Mouse (Mus musculus): ENCODE measurements around the gene Tpcn2. TPM values are rescaled to one million over a fixed set of nuclear protein-coding genes. Genes with fewer than 3 reads are reported as not detected.

The Tpcn2 gene
- polyA plus RNA-seq, 1 experiment from 2014 or later = 2.4 TPM

DNA sequence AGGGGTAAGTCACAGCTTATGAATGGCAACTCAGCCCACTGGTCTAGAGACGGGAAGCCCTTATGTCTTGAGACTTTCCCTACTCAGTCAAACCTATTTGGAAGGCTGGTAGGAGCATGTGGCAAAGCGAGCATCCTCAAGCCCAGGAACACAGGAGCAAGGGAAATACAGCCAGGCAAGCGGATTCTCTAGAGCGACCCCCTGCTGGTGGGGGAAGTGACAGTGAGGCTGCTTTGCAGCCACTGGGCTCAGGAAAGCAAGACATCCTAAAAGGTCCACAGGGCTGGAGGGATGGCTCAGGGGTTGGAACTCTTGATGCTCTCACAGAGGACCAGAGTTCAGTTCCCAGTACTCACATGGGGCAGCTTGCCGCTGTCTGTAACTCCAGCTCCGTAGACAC lies 87.5 kb downstream of the Tpcn2 start:
- ATAC-seq (replicated peaks; ENCODE audit: low FRiP score) = no peak
- Histone ChIP-seq H3K4me2 (ENCODE audit: low read depth, low read length, severe bottlenecking) (no peak overlapping the region), H3K36me3 (ENCODE audit: control insufficient read depth, insufficient read depth, low read length) (no peaks in the 10 kb centered on the region), H3K9me3 (ENCODE audit: control insufficient read depth, low read length) (peaks cover 3% of the 10 kb centered on the region; the same call in 1 of the 2 replicates), H3K9ac (ENCODE audit: low read length) (no peak overlapping the region), H3K27ac (ENCODE audit: low read depth, low read length) (no peak overlapping the region), H3K4me1 (replicated peaks; ENCODE audit: control insufficient read depth, insufficient read depth, low read length) (peaks cover 2% of the 10 kb centered on the region; the same call in 1 of the 2 replicates), H3K4me3 (ENCODE audit: low read depth, low read length) (no peak overlapping the region), H3K27me3 (ENCODE audit: control insufficient read depth, insufficient read depth, low read length) (no peaks in the 10 kb centered on the region)
- no peak for DNase-seq (ENCODE audit: low spot score)
- 79% methylated on average over 6 of the region's 6 CpGs for WGBS

GRCm38 (mm10) chr7:145195186-145195927 lies 88.5 kb downstream of the Tpcn2 start:
- Histone ChIP-seq H3K4me1 (replicated peaks; ENCODE audit: control insufficient read depth, insufficient read depth, low read length) (peaks cover 2% of the 10 kb centered on the region; the same call in 1 of the 2 replicates), H3K4me2 (ENCODE audit: low read depth, low read length, severe bottlenecking) (no peak overlapping the region), H3K9ac (ENCODE audit: low read length) (no peak overlapping the region), H3K27me3 (ENCODE audit: control insufficient read depth, insufficient read depth, low read length) (no peaks in the 10 kb centered on the region), H3K27ac (ENCODE audit: low read depth, low read length) (no peak overlapping the region), H3K4me3 (ENCODE audit: low read depth, low read length) (no peak overlapping the region), H3K9me3 (ENCODE audit: control insufficient read depth, low read length) (no peaks in the 10 kb centered on the region), H3K36me3 (ENCODE audit: control insufficient read depth, insufficient read depth, low read length) (no peaks in the 10 kb centered on the region)
- ATAC-seq (replicated peaks; ENCODE audit: low FRiP score) (no peak), DNase-seq (ENCODE audit: low spot score) (no peak)
- WGBS = 70% methylated on average over 5 of the region's 5 CpGs

- Histone ChIP-seq H3K4me1 (replicated peaks; ENCODE audit: control insufficient read depth, insufficient read depth, low read length) (peaks cover 2% of the 10 kb centered on the region; the same call in 1 of the 2 replicates), H3K36me3 (ENCODE audit: control insufficient read depth, insufficient read depth, low read length) (no peaks in the 10 kb centered on the region), H3K27ac (ENCODE audit: low read depth, low read length) (no peak overlapping the region), H3K27me3 (ENCODE audit: control insufficient read depth, insufficient read depth, low read length) (no peaks in the 10 kb centered on the region), H3K4me3 (ENCODE audit: low read depth, low read length) (no peak overlapping the region), H3K9me3 (ENCODE audit: control insufficient read depth, low read length) (no peaks in the 10 kb centered on the region), H3K4me2 (ENCODE audit: low read depth, low read length, severe bottlenecking) (no peak overlapping the region), H3K9ac (ENCODE audit: low read length) (no peak overlapping the region)
- ATAC-seq (replicated peaks; ENCODE audit: low FRiP score) (no peak), DNase-seq (ENCODE audit: low spot score) (no peak)
- WGBS = 77% methylated on average over 3 of the region's 3 CpGs
Measured at GRCm38 (mm10) chr7:145194455-145195161, 89.2 kb downstream of the Tpcn2 start.

GRCm38 (mm10) chr7:145192836-145193235 lies 91.0 kb downstream of the Tpcn2 start:
- H3K4me3 ChIP-seq (ENCODE audit: low read depth, low read length) = no peak overlapping the region
- WGBS = 76% methylated on average over 6 of the region's 6 CpGs
- H3K27me3 ChIP-seq (ENCODE audit: control insufficient read depth, insufficient read depth, low read length) = no peaks in the 10 kb centered on the region
- no peak overlapping the region for H3K4me2 ChIP-seq (ENCODE audit: low read depth, low read length, severe bottlenecking)
- no peaks in the 10 kb centered on the region for H3K36me3 ChIP-seq (ENCODE audit: control insufficient read depth, insufficient read depth, low read length)
- no peaks in the 10 kb centered on the region; the same call in 1 of the 2 replicates for H3K4me1 ChIP-seq (replicated peaks; ENCODE audit: control insufficient read depth, insufficient read depth, low read length)
- H3K27ac ChIP-seq (ENCODE audit: low read depth, low read length) = no peak overlapping the region
- DNase-seq (ENCODE audit: low spot score) (no peak), ATAC-seq (replicated peaks; ENCODE audit: low FRiP score) (no peak)
- no peak overlapping the region for H3K9ac ChIP-seq (ENCODE audit: low read length)
- H3K9me3 ChIP-seq (ENCODE audit: control insufficient read depth, low read length) = no peaks in the 10 kb centered on the region

GRCm38 (mm10) chr7:145190520-145190919 lies 93.3 kb downstream of the Tpcn2 start:
- DNase-seq (ENCODE audit: low spot score) (no peak), ATAC-seq (replicated peaks; ENCODE audit: low FRiP score) (no peak)
- no peak overlapping the region for H3K27ac ChIP-seq (ENCODE audit: low read depth, low read length)
- no peak overlapping the region for H3K4me3 ChIP-seq (ENCODE audit: low read depth, low read length)
- H3K9me3 ChIP-seq (ENCODE audit: control insufficient read depth, low read length) = no peaks in the 10 kb centered on the region
- no peaks in the 10 kb centered on the region for H3K36me3 ChIP-seq (ENCODE audit: control insufficient read depth, insufficient read depth, low read length)
- no peak overlapping the region for H3K9ac ChIP-seq (ENCODE audit: low read length)
- no peaks in the 10 kb centered on the region for H3K4me1 ChIP-seq (replicated peaks; ENCODE audit: control insufficient read depth, insufficient read depth, low read length)
- H3K27me3 ChIP-seq (ENCODE audit: control insufficient read depth, insufficient read depth, low read length) = no peaks in the 10 kb centered on the region
- no peak overlapping the region for H3K4me2 ChIP-seq (ENCODE audit: low read depth, low read length, severe bottlenecking)

- H3K4me1 ChIP-seq (replicated peaks; ENCODE audit: control insufficient read depth, insufficient read depth, low read length) = no peaks in the 10 kb centered on the region
- no peak overlapping the region for H3K9ac ChIP-seq (ENCODE audit: low read length)
- WGBS = 60% methylated on average over 8 of the region's 8 CpGs
- no peaks in the 10 kb centered on the region for H3K9me3 ChIP-seq (ENCODE audit: control insufficient read depth, low read length)
- ATAC-seq (replicated peaks; ENCODE audit: low FRiP score) (no peak), DNase-seq (ENCODE audit: low spot score) (no peak)
- H3K36me3 ChIP-seq (ENCODE audit: control insufficient read depth, insufficient read depth, low read length) = no peaks in the 10 kb centered on the region
- H3K4me3 ChIP-seq (ENCODE audit: low read depth, low read length) = no peak overlapping the region
- H3K27ac ChIP-seq (ENCODE audit: low read depth, low read length) = no peak overlapping the region
- no peaks in the 10 kb centered on the region for H3K27me3 ChIP-seq (ENCODE audit: control insufficient read depth, insufficient read depth, low read length)
- H3K4me2 ChIP-seq (ENCODE audit: low read depth, low read length, severe bottlenecking) = no peak overlapping the region
Measured at GRCm38 (mm10) chr7:145189342-145189741, 94.5 kb downstream of the Tpcn2 start.

DNA sequence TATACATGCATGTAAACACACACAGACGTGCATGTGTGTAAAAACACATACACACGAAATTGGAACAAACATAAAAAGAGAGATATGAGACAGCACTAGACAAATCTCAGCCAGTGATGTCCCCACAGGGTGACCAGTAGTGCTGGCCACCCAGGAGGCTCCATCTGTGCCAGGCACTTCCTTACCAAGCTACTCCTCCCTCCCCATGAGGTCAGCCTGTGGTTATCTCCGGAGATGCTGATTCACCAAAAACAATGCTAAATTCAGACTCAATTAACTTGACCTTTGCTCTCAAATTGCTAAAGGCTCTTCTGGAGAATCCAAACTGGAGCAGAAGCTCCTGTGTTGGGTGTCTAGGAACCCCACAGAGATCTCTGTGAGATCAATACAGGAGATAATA lies 96.0 kb downstream of the Tpcn2 start:
- Histone ChIP-seq H3K9ac (ENCODE audit: low read length) (no peak overlapping the region), H3K27ac (ENCODE audit: low read depth, low read length) (no peak overlapping the region), H3K4me1 (replicated peaks; ENCODE audit: control insufficient read depth, insufficient read depth, low read length) (no peaks in the 10 kb centered on the region), H3K4me3 (ENCODE audit: low read depth, low read length) (no peak overlapping the region), H3K9me3 (ENCODE audit: control insufficient read depth, low read length) (no peaks in the 10 kb centered on the region), H3K36me3 (ENCODE audit: control insufficient read depth, insufficient read depth, low read length) (no peaks in the 10 kb centered on the region), H3K27me3 (ENCODE audit: control insufficient read depth, insufficient read depth, low read length) (no peaks in the 10 kb centered on the region), H3K4me2 (ENCODE audit: low read depth, low read length, severe bottlenecking) (no peak overlapping the region)
- 76% methylated on average over 3 of the region's 3 CpGs for WGBS
- ATAC-seq (replicated peaks; ENCODE audit: low FRiP score) (no peak), DNase-seq (ENCODE audit: low spot score) (no peak)

- 71% methylated on average over 4 of the region's 4 CpGs for WGBS
- no peak overlapping the region for H3K27ac ChIP-seq (ENCODE audit: low read depth, low read length)
Measured at GRCm38 (mm10) chr7:145182388-145182787, 101.4 kb downstream of the Tpcn2 start.

More at GRCm38 (mm10) chr7:145182388-145182787, 101.4 kb downstream of the Tpcn2 start:
- Histone ChIP-seq H3K9ac (ENCODE audit: low read length) (no peak overlapping the region), H3K4me1 (replicated peaks; ENCODE audit: control insufficient read depth, insufficient read depth, low read length) (peaks cover 6% of the 10 kb centered on the region), H3K9me3 (ENCODE audit: control insufficient read depth, low read length) (no peaks in the 10 kb centered on the region), H3K27me3 (ENCODE audit: control insufficient read depth, insufficient read depth, low read length) (no peaks in the 10 kb centered on the region), H3K36me3 (ENCODE audit: control insufficient read depth, insufficient read depth, low read length) (no peaks in the 10 kb centered on the region), H3K4me2 (ENCODE audit: low read depth, low read length, severe bottlenecking) (no peak overlapping the region), H3K4me3 (ENCODE audit: low read depth, low read length) (no peak overlapping the region)
- ATAC-seq (replicated peaks; ENCODE audit: low FRiP score) (no peak), DNase-seq (ENCODE audit: low spot score) (no peak)
